Mouse (Mus musculus): ENCODE measurements around the gene Rasal2. TPM values are rescaled to one million over a fixed set of nuclear protein-coding genes. Genes with fewer than 3 reads are reported as not detected.

Rasal2 gene
- polyA plus RNA-seq, 1 experiment from 2014 or later: 9.1 TPM

DNA sequence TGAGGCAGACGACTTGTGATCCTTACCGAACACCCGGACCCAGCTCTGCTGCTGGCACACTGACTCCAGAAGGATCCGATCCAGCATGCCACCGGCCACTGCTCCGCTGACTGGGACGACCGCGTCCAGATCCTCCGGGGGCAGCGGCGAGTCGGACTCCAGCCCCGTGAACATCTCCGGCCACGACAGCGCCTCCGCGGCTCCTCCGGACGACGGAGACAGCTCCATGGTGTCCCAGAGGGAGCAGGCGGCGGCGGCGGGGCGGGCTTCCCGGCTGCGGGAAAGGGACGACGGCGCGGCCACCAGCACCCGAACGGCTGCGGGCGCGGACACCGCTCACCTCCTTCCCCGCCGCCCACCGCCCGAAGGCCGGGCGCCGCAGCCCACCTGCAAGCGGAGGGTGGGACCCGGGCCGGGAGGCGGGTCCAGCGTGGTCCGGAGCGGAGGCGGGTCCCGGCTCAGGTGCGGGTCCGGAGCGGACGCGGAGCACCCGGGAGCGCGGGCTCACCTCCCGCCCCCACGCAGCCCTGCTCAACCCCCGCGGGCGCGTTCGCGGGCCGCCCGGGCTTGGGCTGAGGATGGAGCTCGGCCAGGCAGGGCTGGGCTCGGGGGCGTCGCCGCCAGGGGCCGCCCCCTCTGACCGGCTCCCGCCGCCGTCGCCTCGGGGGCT is 549 bp downstream of the Rasal2 start:
- under 1% methylated on average over 71 of the region's 85 CpGs for WGBS

DNA sequence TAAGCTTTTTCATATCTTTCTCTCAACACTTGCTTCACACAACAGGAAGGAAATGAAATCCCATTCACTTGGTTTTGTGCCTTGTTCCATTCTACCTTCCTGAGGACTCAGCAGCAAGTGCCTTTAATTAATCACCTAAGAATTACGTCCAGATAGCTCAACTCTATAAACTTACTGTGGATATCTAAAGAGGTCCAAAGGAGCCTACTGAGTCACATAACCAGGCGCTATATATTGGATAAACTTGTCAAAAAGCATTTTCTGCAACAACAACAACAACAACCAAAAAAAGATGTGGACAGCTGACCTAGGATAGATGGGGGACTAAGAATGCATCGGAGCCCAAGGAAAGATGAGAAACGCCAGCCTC is 1.1 kb downstream of the Rasal2 start:
- H3K4me3 ChIP-seq (ENCODE audit: low read depth, low read length): peak overlapping the region; percentile 90
- no peak for ATAC-seq (ENCODE audit: insufficient number of reproducible peaks, insufficient read depth, low FRiP score, low read depth)
- H3K27me3 ChIP-seq (ENCODE audit: control insufficient read depth, insufficient read depth, low read length): no peaks in the 10 kb centered on the region
- H3K36me3 ChIP-seq (ENCODE audit: control insufficient read depth, insufficient read depth, low read length): no peaks in the 10 kb centered on the region
- H3K9ac ChIP-seq (replicated peaks; ENCODE audit: low read depth, low read length): peak overlapping the region; percentile 57
- H3K4me2 ChIP-seq (replicated peaks; ENCODE audit: low read depth, low read length): peak overlapping the region; percentile 81
- under 1% methylated on average over 4 of the region's 4 CpGs for WGBS
- no peaks in the 10 kb centered on the region; the same call in 1 of the 2 replicates for H3K4me1 ChIP-seq (ENCODE audit: control insufficient read depth, insufficient read depth, low read length)
- no peak overlapping the region; the same call in 1 of the 2 replicates for H3K27ac ChIP-seq (ENCODE audit: low read length)
- no peaks in the 10 kb centered on the region for H3K9me3 ChIP-seq (ENCODE audit: control insufficient read depth, low read depth, low read length)

More for the DNA sequence above, 549 bp downstream of the Rasal2 start:
- Histone ChIP-seq H3K27me3 (ENCODE audit: control insufficient read depth, insufficient read depth, low read length) (no peaks in the 10 kb centered on the region), H3K36me3 (ENCODE audit: control insufficient read depth, insufficient read depth, low read length) (no peaks in the 10 kb centered on the region), H3K27ac (ENCODE audit: low read length) (peak overlapping the region; percentile 78), H3K4me1 (ENCODE audit: control insufficient read depth, insufficient read depth, low read length) (no peaks in the 10 kb centered on the region; the same call in 1 of the 2 replicates), H3K4me3 (ENCODE audit: low read depth, low read length) (peak overlapping the region; percentile 90), H3K4me2 (replicated peaks; ENCODE audit: low read depth, low read length) (peak overlapping the region; percentile 81), H3K9ac (replicated peaks; ENCODE audit: low read depth, low read length) (peak overlapping the region; percentile 57), H3K9me3 (ENCODE audit: control insufficient read depth, low read depth, low read length) (no peaks in the 10 kb centered on the region)
- peak; percentile 84 for ATAC-seq (ENCODE audit: insufficient number of reproducible peaks, insufficient read depth, low FRiP score, low read depth)

DNA sequence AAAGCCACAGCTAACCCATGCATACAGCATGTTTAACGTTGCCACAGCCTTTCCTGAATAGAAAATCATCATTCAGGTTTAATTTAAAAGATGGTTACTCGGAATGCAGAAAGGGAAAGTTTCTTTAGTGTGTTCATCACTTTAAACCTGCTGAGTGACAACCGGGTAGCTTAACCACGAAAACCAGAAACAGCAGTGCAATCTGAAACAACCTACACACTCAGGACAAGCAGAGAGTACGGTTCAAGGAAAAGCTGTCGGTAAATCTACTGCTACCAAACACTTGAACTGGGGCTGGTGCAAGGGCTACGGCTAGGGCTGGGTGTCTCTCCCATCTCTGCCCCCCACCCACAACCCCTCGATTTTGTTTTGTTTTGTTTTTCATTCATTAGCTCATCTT is 1.5 kb downstream of the Rasal2 start:
- Histone ChIP-seq H3K27ac (ENCODE audit: low read length) (no peak overlapping the region), H3K9me3 (ENCODE audit: control insufficient read depth, low read depth, low read length) (no peaks in the 10 kb centered on the region), H3K27me3 (ENCODE audit: control insufficient read depth, insufficient read depth, low read length) (no peaks in the 10 kb centered on the region), H3K4me1 (ENCODE audit: control insufficient read depth, insufficient read depth, low read length) (no peaks in the 10 kb centered on the region; the same call in 1 of the 2 replicates), H3K4me2 (replicated peaks; ENCODE audit: low read depth, low read length) (peak overlapping the region; percentile 81), H3K9ac (replicated peaks; ENCODE audit: low read depth, low read length) (no peak overlapping the region), H3K4me3 (ENCODE audit: low read depth, low read length) (peak overlapping the region; percentile 90), H3K36me3 (ENCODE audit: control insufficient read depth, insufficient read depth, low read length) (no peaks in the 10 kb centered on the region)
- WGBS: 24% methylated on average over 8 of the region's 8 CpGs
- ATAC-seq (ENCODE audit: insufficient number of reproducible peaks, insufficient read depth, low FRiP score, low read depth): no peak

DNA sequence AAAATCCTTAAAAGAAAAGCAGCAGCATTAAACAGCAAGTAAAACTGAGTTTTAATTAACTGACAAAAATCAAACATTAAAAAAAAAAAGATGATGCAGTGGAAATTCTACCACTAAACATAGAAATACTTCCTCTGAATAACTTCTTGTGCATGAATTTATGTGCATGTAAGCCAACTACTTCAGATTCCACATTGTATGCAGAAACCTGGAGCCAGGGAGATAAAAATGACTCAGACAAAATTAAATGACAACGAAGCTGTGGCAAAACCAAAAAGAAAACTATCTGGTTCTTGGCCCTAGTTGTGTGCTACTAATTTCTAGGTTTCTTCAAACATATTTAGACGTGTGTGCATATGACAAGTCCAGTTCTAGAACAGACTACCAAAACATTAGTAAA is 2.7 kb downstream of the Rasal2 start:
- Histone ChIP-seq H3K9ac (replicated peaks; ENCODE audit: low read depth, low read length) (no peak overlapping the region), H3K27me3 (ENCODE audit: control insufficient read depth, insufficient read depth, low read length) (no peaks in the 10 kb centered on the region), H3K9me3 (ENCODE audit: control insufficient read depth, low read depth, low read length) (no peaks in the 10 kb centered on the region), H3K4me2 (replicated peaks; ENCODE audit: low read depth, low read length) (no peak overlapping the region), H3K4me3 (ENCODE audit: low read depth, low read length) (no peak overlapping the region), H3K27ac (ENCODE audit: low read length) (no peak overlapping the region), H3K36me3 (ENCODE audit: control insufficient read depth, insufficient read depth, low read length) (no peaks in the 10 kb centered on the region), H3K4me1 (ENCODE audit: control insufficient read depth, insufficient read depth, low read length) (no peaks in the 10 kb centered on the region; the same call in 1 of the 2 replicates)
- ATAC-seq (ENCODE audit: insufficient number of reproducible peaks, insufficient read depth, low FRiP score, low read depth): no peak
- 78% methylated on average over 2 of the region's 2 CpGs for WGBS

DNA sequence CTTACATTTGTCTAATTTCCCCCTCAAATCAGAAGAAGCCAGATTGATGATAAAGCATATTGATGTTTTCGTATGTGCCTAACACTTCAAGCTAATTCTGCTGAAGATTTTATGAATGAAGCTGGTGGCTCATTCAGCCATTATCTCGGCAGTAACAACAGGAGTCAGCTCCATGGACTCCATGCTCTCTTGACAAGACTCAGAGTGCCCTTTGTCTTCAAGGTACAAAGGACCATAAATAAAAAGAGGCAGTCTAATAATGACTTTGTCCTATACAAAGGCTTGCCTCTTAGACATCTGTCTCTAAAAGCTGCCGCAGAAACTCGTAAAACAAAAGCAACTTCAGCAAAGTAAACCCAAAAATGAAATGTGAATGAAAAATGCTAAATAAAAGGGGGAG is 24.4 kb downstream of the Rasal2 start:
- ATAC-seq (ENCODE audit: insufficient number of reproducible peaks, insufficient read depth, low FRiP score, low read depth): no peak

DNA sequence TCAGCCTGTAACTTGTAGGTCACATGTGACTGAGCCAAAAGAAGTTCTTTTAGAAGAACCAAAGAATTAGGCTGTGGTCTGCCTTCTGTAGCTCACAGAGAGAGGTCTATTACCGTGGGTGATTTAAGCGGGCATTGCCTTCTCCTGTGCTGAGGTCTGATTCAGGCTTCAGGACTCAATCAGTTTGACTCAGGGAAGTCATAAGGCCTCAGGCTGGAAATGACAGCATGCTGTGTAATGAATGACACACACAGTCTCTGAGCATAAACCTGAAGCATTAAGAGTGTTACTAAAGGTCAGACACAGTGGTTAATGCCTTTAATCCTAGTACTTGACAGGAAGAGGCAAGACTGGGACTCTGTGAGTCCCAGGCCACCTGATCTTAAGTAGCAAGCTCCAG is 31.7 kb downstream of the Rasal2 start:
- Histone ChIP-seq H3K36me3 (ENCODE audit: control insufficient read depth, insufficient read depth, low read length) (no peaks in the 10 kb centered on the region), H3K9ac (replicated peaks; ENCODE audit: low read depth, low read length) (no peak overlapping the region), H3K27me3 (ENCODE audit: control insufficient read depth, insufficient read depth, low read length) (no peaks in the 10 kb centered on the region), H3K4me1 (ENCODE audit: control insufficient read depth, insufficient read depth, low read length) (no peaks in the 10 kb centered on the region), H3K27ac (ENCODE audit: low read length) (no peak overlapping the region), H3K9me3 (ENCODE audit: control insufficient read depth, low read depth, low read length) (no peaks in the 10 kb centered on the region), H3K4me3 (ENCODE audit: low read depth, low read length) (no peak overlapping the region), H3K4me2 (replicated peaks; ENCODE audit: low read depth, low read length) (no peak overlapping the region)
- ATAC-seq (ENCODE audit: insufficient number of reproducible peaks, insufficient read depth, low FRiP score, low read depth): no peak
- 71% methylated on average over 2 of the region's 2 CpGs for WGBS

More for the DNA sequence above, 24.4 kb downstream of the Rasal2 start:
- no peaks in the 10 kb centered on the region for H3K27me3 ChIP-seq (ENCODE audit: control insufficient read depth, insufficient read depth, low read length)
- no peak overlapping the region for H3K4me2 ChIP-seq (replicated peaks; ENCODE audit: low read depth, low read length)
- no peaks in the 10 kb centered on the region for H3K4me1 ChIP-seq (ENCODE audit: control insufficient read depth, insufficient read depth, low read length)
- H3K36me3 ChIP-seq (ENCODE audit: control insufficient read depth, insufficient read depth, low read length): no peaks in the 10 kb centered on the region
- 65% methylated on average over 4 of the region's 4 CpGs for WGBS
- no peak overlapping the region for H3K9ac ChIP-seq (replicated peaks; ENCODE audit: low read depth, low read length)
- no peak overlapping the region for H3K27ac ChIP-seq (ENCODE audit: low read length)
- no peaks in the 10 kb centered on the region for H3K9me3 ChIP-seq (ENCODE audit: control insufficient read depth, low read depth, low read length)
- no peak overlapping the region for H3K4me3 ChIP-seq (ENCODE audit: low read depth, low read length)

DNA sequence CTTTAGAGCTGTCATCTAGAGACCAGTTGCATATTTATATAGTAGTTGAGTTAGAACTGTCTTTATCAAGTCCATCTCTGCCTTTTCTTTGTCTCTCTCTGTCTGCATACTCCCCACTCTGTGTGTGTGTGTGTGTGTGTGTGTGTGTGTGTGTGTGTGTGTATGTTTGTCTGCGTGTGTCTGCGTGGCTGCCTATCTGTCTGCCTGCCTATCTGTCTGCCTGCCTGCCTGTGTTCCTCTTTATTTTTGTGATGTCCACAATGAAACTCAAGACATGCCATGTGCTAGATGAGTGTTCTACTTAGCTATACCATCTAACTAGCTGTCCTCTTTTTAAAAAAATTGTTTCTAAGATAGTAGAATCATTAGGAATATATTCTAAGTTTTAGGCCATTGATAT is 42.0 kb downstream of the Rasal2 start:
- H3K4me2 ChIP-seq (replicated peaks; ENCODE audit: low read depth, low read length): no peak overlapping the region
- no peaks in the 10 kb centered on the region for H3K4me1 ChIP-seq (ENCODE audit: control insufficient read depth, insufficient read depth, low read length)
- no peaks in the 10 kb centered on the region for H3K9me3 ChIP-seq (ENCODE audit: control insufficient read depth, low read depth, low read length)
- WGBS: 97% methylated on average over 2 of the region's 2 CpGs
- no peak overlapping the region for H3K27ac ChIP-seq (ENCODE audit: low read length)
- H3K36me3 ChIP-seq (ENCODE audit: control insufficient read depth, insufficient read depth, low read length): no peaks in the 10 kb centered on the region
- H3K9ac ChIP-seq (replicated peaks; ENCODE audit: low read depth, low read length): no peak overlapping the region
- ATAC-seq (ENCODE audit: insufficient number of reproducible peaks, insufficient read depth, low FRiP score, low read depth): no peak
- H3K27me3 ChIP-seq (ENCODE audit: control insufficient read depth, insufficient read depth, low read length): no peaks in the 10 kb centered on the region
- no peak overlapping the region for H3K4me3 ChIP-seq (ENCODE audit: low read depth, low read length)

DNA sequence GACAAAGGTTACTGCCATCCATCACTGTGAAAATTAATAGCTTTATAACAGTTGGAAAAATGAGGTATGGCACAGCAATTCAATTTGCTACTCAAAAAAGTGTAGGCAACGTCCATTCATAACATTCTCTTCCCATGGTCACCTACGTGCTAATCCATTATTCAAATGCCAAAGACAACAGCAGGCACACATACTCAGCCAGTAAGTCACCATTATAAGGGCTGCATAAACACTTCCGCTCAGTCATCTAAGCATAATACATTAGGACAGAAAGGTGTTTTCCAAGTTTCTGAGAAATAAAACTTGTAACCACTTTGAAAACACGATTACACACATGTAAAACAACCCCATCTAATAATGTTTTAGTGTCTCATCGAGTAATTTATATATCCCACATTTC is 44.1 kb downstream of the Rasal2 start:
- ATAC-seq (ENCODE audit: insufficient number of reproducible peaks, insufficient read depth, low FRiP score, low read depth): no peak
- Histone ChIP-seq H3K4me2 (replicated peaks; ENCODE audit: low read depth, low read length) (no peak overlapping the region), H3K4me1 (ENCODE audit: control insufficient read depth, insufficient read depth, low read length) (no peaks in the 10 kb centered on the region), H3K27me3 (ENCODE audit: control insufficient read depth, insufficient read depth, low read length) (no peaks in the 10 kb centered on the region), H3K27ac (ENCODE audit: low read length) (no peak overlapping the region), H3K9me3 (ENCODE audit: control insufficient read depth, low read depth, low read length) (no peaks in the 10 kb centered on the region), H3K4me3 (ENCODE audit: low read depth, low read length) (no peak overlapping the region), H3K9ac (replicated peaks; ENCODE audit: low read depth, low read length) (no peak overlapping the region), H3K36me3 (ENCODE audit: control insufficient read depth, insufficient read depth, low read length) (no peaks in the 10 kb centered on the region)
- 72% methylated on average over 5 of the region's 5 CpGs for WGBS

DNA sequence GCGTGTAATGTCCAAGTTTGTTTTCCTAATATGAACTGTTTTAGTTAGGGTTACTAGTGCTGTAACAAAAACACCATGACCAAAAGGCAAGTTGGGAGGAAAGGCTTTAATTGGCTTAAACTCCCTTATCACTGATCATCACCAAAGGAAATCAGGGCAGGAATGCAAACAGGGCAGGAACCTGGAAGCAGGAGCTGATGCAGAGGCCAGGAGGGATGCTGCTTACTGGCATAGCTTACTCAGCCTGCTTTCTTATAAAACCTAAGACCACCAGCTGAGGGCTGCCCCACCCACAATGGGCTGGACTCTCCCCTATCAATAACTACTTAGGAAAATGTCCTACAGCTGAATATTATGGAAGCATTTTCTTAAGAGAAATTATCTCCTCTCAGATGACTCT is 65.7 kb downstream of the Rasal2 start:
- WGBS: 86% methylated on average over 1 of the region's 1 CpGs
- Histone ChIP-seq H3K4me2 (replicated peaks; ENCODE audit: low read depth, low read length) (no peak overlapping the region), H3K36me3 (ENCODE audit: control insufficient read depth, insufficient read depth, low read length) (no peaks in the 10 kb centered on the region), H3K9me3 (ENCODE audit: control insufficient read depth, low read depth, low read length) (no peaks in the 10 kb centered on the region), H3K4me1 (ENCODE audit: control insufficient read depth, insufficient read depth, low read length) (no peaks in the 10 kb centered on the region), H3K9ac (replicated peaks; ENCODE audit: low read depth, low read length) (no peak overlapping the region), H3K4me3 (ENCODE audit: low read depth, low read length) (no peak overlapping the region), H3K27ac (ENCODE audit: low read length) (no peak overlapping the region), H3K27me3 (ENCODE audit: control insufficient read depth, insufficient read depth, low read length) (no peaks in the 10 kb centered on the region)
- no peak for ATAC-seq (ENCODE audit: insufficient number of reproducible peaks, insufficient read depth, low FRiP score, low read depth)
